Mouse (Mus musculus): Measurements from ENCODE around the gene Cbarp. TPM values are rescaled to one million over a fixed set of nuclear protein-coding genes. Genes with fewer than 3 reads are reported as not detected.

Cbarp gene
- polyA plus RNA-seq, 1 experiment from 2014 or later, result 4.7 TPM

DNA sequence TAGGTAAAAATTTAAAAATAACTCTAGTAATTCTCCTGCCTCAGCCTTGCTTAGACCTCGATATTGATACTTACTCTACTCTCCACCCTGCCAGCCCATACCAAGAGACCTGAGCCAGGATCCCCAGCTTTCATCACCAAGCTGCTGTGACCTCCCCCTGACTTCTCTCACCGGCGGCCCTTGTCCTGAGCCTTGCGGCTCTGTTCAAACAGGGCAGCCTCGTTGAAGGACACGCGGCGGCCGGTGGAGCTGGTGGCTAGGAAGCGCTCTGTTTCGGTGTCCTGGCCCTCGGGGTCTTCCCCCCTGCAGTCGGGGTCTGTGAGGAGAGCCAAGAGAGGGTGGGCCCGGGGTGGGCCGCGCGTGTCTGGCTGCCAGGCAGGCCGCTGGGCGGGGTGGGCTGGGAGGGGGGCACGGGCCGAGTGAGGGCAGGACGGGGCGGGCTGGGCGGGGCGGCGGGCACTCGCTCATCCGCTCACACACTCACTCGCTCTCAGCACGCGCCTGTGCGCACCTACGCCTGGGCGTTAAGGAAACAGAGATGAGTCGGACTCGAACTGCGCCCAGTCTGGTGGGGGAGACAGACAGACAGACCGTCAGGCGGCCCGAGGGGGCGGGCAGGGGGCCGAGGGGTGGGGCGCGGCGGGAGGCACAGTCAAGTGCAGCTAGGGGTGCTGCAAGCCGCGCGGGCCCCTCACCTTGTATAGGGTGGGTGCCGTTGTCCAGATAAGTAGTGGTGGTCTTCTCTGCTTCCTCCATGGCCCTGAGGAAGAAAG, 4.3 kb downstream of the Cbarp start:
- Histone ChIP-seq H3K9me3 (replicated peaks) (0 out of 2 replicates have a peak, but pooled peaks cover 2% of the 10 kb centered on the region), H3K4me3 (peak overlapping the region; percentile 85), H3K27ac (peak overlapping the region; percentile 88; the same call in 1 of the 2 replicates), H3K27me3 (ENCODE audit: low read depth, poor library complexity, severe bottlenecking) (peaks cover 75% of the 10 kb centered on the region), H3K4me1 (peaks cover 61% of the 10 kb centered on the region), H3K36me3 (peaks cover 52% of the 10 kb centered on the region)
- DNase-seq (ENCODE audit: low spot score), result no peak
- WGBS, result 11% methylated on average over 41 of the region's 49 CpGs

DNA sequence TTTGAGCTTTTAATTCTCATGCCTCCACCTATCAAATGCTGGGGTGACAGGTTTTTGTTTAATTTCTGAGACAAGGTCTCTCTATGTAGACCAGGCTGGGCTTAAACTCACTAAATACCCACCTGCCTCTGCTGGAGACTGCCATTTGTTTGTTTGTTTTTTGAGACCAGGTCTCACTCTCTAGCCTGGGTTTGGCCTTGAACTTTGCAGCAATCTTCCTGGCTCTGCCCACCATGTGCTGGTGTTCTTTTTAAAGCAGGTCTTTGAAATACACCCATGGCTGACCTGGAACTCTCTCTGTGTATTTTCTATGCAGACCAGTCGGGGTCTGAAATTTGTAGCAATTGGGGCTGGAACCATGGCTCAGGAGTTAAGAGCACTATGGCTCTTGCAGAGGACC, 5.0 kb downstream of the Cbarp start:
- Histone ChIP-seq H3K4me1 (peaks cover 60% of the 10 kb centered on the region), H3K4me3 (no peak overlapping the region), H3K36me3 (peaks cover 59% of the 10 kb centered on the region), H3K9me3 (replicated peaks) (0 out of 2 replicates have a peak, but pooled peaks cover 2% of the 10 kb centered on the region), H3K27me3 (ENCODE audit: low read depth, poor library complexity, severe bottlenecking) (peaks cover 78% of the 10 kb centered on the region), H3K27ac (no peak overlapping the region)
- 92% methylated on average over 1 of the region's 1 CpGs for WGBS
- DNase-seq (ENCODE audit: low spot score), result no peak

DNA sequence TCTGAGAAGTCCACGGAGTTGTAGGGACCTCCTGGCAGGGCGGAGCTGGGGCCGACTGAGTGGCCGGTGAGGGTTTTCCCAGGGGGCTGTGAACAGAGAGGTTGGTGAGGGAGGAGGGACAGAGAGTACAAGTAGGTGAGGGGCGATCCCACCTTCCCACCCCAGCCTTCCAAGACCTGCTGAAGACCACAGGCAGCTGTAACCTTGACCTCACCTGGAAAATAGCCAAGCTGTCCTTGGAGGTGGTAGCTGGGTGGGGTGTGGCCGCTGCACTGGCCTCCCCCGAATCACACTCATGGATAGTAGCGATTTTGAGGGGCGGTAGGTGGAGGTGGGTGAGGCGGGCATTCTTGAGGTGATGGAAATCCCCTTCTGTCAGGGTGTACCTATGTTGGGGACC, 5.5 kb downstream of the Cbarp start:
- peaks cover 73% of the 10 kb centered on the region for H3K27me3 ChIP-seq (ENCODE audit: low read depth, poor library complexity, severe bottlenecking)
- DNase-seq (ENCODE audit: low spot score), result no peak
- no peak overlapping the region for H3K27ac ChIP-seq
- 84% methylated on average over 10 of the region's 10 CpGs for WGBS
- H3K4me3 ChIP-seq, result no peak overlapping the region
- 0 out of 2 replicates have a peak, but pooled peaks cover 2% of the 10 kb centered on the region for H3K9me3 ChIP-seq (replicated peaks)
- peaks cover 62% of the 10 kb centered on the region for H3K4me1 ChIP-seq
- H3K36me3 ChIP-seq, result peaks cover 64% of the 10 kb centered on the region

DNA sequence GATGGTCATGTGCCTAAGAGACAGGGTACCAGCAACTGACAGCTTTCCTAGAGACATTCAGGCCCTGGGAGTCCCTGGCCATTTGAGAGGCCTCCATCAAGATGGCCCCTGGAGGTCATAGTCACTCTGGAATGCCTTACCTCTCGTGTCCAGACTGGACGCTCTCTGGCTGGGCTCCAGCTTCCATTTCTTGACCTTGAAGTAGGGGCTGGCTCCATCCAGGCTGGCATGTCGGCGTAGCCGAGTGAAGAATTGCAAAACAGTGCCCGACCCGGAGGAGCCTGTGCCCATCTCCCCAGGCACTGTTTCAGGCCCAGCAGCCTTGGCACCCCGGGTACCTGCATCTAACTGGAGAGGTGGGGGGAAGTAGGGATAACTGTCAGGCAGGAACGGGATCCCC, 6.2 kb downstream of the Cbarp start:
- Histone ChIP-seq H3K27me3 (ENCODE audit: low read depth, poor library complexity, severe bottlenecking) (peaks cover 67% of the 10 kb centered on the region), H3K4me1 (peaks cover 57% of the 10 kb centered on the region), H3K9me3 (replicated peaks) (0 out of 2 replicates have a peak, but pooled peaks cover 2% of the 10 kb centered on the region), H3K36me3 (peaks cover 71% of the 10 kb centered on the region), H3K27ac (no peak overlapping the region), H3K4me3 (no peak overlapping the region)
- no peak for DNase-seq (ENCODE audit: low spot score)
- WGBS, result 87% methylated on average over 9 of the region's 9 CpGs

DNA sequence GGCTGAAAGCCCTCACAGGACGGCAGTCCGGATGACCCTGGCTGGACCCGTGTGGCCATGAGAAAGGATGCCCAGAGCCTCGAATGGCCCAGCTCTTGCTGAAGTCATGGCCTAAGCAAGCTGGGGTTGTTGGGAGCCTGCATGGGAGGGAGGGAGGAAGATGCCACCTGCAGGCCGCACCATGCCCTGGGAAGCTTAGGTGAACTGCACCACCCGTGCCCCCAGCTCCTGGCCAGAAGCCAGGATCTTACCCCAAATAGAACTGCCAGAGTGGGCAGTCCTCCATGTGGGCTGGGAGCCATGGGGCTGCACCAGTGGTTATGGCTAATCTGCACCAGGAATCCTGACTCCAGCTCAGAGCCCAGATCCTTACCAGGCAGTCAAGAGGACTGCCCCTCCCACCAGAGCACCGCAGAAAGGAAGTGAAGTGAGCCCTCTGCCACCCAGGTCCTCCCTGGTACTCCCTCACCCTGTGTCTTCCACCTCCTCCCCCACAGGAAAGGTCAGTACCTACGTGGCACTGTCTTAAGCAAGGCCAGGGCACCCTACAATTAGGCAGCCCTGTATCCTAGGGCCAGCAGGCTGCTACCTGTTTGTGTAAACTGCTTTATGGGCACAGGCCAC, 7.3 kb downstream of the Cbarp start:
- Histone ChIP-seq H3K9me3 (replicated peaks) (0 out of 2 replicates have a peak, but pooled peaks cover 2% of the 10 kb centered on the region), H3K27me3 (ENCODE audit: low read depth, poor library complexity, severe bottlenecking) (peaks cover 56% of the 10 kb centered on the region), H3K4me1 (peaks cover 46% of the 10 kb centered on the region), H3K4me3 (no peak overlapping the region), H3K27ac (no peak overlapping the region), H3K36me3 (peaks cover 80% of the 10 kb centered on the region)
- no peak for DNase-seq (ENCODE audit: low spot score)
- 83% methylated on average over 8 of the region's 8 CpGs for WGBS

DNA sequence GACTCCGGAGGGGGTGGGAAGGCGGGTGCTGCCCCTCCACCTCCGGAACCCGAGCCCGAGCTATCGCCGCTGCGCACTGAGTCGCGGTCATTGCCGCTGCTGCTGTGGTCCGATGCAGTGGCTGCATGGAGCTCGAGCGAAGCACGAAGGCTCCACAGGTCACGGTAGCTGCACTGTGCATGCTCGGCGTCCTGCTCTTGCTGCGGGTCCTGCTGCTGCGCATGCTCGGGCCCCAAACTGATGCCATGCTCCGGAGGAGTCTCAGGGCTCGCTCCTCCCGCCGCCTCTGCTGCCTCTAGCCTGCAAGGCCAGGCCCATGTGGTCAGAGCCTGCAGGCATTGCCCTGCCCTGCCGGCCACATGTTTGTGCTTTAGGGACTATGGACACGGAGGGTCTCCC, 8.7 kb downstream of the Cbarp start:
- Histone ChIP-seq H3K4me3 (peak overlapping the region; percentile 35), H3K4me1 (peaks cover 32% of the 10 kb centered on the region), H3K27me3 (ENCODE audit: low read depth, poor library complexity, severe bottlenecking) (peaks cover 42% of the 10 kb centered on the region), H3K9me3 (replicated peaks) (0 out of 2 replicates have a peak, but pooled peaks cover 2% of the 10 kb centered on the region), H3K27ac (peak overlapping the region; percentile 66), H3K36me3 (peaks cover 94% of the 10 kb centered on the region)
- DNase-seq (ENCODE audit: low spot score), result peak; percentile 59
- WGBS, result 37% methylated on average over 27 of the region's 27 CpGs

DNA sequence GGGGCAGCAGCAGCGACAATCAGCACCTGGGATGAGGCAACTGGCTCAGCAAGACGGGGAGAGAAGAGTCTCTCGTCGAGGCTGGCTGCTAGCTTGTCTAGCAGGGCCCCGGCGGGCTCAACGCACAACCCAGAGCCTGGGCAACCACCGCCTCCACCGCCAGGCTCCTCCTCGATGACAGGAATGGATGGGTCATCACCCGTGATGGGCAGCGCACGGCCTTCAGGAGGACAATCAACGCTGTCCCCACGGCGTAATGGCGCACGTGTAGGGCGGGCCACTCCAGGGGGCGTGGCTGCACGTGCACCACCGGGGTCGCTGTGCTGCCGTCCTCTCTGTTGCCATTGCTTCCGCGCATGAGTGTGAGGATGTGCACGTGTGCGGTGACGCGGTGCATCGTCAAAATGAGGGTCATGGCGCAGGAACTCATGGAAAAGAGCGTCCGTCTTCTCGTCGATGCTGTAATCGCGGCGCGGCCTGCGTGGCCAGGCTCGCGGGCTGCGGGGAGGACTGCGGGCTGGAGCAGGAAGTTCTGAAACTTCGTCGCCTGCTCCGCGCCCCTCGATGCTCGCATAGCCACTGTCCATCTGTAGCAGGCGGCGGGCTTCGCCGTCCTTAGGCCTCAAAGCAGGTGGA, 9.2 kb downstream of the Cbarp start:
- peak; percentile 76 for DNase-seq (ENCODE audit: low spot score)
- Histone ChIP-seq H3K4me3 (peak overlapping the region; percentile 35), H3K27ac (peak overlapping the region; percentile 66), H3K36me3 (peaks cover 99% of the 10 kb centered on the region), H3K27me3 (ENCODE audit: low read depth, poor library complexity, severe bottlenecking) (peaks cover 37% of the 10 kb centered on the region), H3K9me3 (replicated peaks) (0 out of 2 replicates have a peak, but pooled peaks cover 2% of the 10 kb centered on the region), H3K4me1 (peaks cover 27% of the 10 kb centered on the region)
- WGBS, result 14% methylated on average over 55 of the region's 55 CpGs

DNA sequence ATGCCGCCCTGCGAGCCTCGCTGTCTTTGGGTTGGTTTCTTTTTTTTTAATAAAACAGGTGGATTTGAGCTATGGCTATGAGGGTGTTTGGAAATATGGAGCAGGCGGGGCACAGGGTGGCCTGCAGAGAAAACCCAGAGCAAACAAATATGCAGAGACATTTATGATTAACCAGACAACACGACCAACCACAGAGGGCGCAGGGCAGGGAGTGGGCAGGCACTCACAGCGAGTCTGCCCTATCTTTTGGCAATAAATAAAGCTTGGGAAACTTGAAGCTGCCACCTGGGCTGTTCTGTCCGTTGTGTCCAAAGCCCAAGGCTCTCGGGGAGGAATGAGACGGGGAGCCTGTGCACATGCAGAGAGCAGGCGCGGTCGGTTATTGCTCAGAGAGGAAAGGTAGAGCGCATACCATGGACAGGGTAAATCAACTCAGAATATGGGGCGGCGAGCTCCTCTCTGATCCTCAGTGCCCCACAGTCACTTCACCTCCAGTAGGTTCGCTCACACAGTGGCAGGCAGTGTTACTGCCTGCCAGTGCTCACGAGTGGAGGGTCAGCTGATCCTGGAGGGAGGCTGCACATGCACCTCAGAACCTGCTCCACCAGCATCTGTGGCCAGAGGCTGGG, 10.1 kb downstream of the Cbarp start:
- H3K36me3 ChIP-seq, result peaks cover 99% of the 10 kb centered on the region
- peaks cover 28% of the 10 kb centered on the region for H3K27me3 ChIP-seq (ENCODE audit: low read depth, poor library complexity, severe bottlenecking)
- H3K27ac ChIP-seq, result no peak overlapping the region

DNA sequence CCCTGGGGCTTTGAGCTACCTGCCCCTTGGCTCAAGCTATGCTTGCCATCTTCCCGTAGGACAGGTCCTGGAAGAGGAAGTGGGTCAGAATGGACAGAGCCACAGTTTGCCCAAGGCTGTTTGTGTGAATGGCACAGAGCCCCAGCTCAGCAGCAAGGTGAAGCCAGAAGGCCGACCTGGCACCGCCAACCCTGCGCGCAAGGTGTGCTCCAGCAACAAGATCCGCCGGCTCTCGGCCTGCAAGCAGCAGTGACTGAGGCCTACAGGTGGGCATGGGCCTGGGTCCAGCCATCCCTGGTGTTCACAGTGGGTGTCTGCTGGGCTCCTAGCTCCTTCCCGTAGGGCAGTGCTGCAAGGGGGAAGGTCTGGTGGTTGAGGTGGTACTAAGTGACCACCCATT, 10.8 kb downstream of the Cbarp start:
- H3K27ac ChIP-seq, result no peak overlapping the region
- peaks cover 21% of the 10 kb centered on the region for H3K27me3 ChIP-seq (ENCODE audit: low read depth, poor library complexity, severe bottlenecking)
- DNase-seq (ENCODE audit: low spot score), result no peak
- H3K36me3 ChIP-seq, result peaks cover 100% of the 10 kb centered on the region
- peaks cover 23% of the 10 kb centered on the region for H3K4me1 ChIP-seq
- H3K9me3 ChIP-seq (replicated peaks), result no peaks in the 10 kb centered on the region
- 0 out of 2 replicates have a peak overlapping the region, but pooled peaks have one; percentile 4 for H3K4me3 ChIP-seq
- 96% methylated on average over 9 of the region's 9 CpGs for WGBS

More for the DNA sequence above, 10.1 kb downstream of the Cbarp start:
- no peak for DNase-seq (ENCODE audit: low spot score)
- H3K4me3 ChIP-seq, result peak overlapping the region; percentile 35
- H3K4me1 ChIP-seq, result peaks cover 23% of the 10 kb centered on the region
- H3K9me3 ChIP-seq (replicated peaks), result no peaks in the 10 kb centered on the region
- 87% methylated on average over 18 of the region's 18 CpGs for WGBS

DNA sequence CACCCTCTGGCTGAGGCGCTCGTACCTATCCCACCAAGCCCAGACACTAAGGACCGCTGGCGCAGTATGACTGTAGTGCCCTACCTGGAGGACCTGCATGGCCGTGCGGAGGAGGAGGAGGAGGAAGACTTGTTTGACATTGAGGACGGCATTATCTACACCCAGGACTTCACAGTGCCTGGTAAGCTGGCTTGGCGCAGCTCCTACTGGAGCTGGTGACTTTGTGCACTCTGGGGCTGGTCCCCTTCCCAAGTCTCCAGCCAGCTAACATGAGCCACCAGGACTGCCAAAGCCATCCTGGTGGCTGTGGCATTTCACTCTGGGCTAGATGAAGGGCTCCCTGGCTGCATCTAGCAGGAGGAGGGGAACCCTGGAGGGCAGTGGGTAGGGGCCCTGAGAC, 12.7 kb downstream of the Cbarp start:
- peaks cover 30% of the 10 kb centered on the region for H3K4me1 ChIP-seq
- WGBS, result 93% methylated on average over 8 of the region's 8 CpGs
- no peak for DNase-seq (ENCODE audit: low spot score)
- no peak overlapping the region for H3K4me3 ChIP-seq
- H3K27me3 ChIP-seq (ENCODE audit: low read depth, poor library complexity, severe bottlenecking), result peaks cover 9% of the 10 kb centered on the region; the same call in 1 of the 2 replicates
- no peaks in the 10 kb centered on the region for H3K9me3 ChIP-seq (replicated peaks)
- no peak overlapping the region for H3K27ac ChIP-seq
- peaks cover 100% of the 10 kb centered on the region for H3K36me3 ChIP-seq

DNA sequence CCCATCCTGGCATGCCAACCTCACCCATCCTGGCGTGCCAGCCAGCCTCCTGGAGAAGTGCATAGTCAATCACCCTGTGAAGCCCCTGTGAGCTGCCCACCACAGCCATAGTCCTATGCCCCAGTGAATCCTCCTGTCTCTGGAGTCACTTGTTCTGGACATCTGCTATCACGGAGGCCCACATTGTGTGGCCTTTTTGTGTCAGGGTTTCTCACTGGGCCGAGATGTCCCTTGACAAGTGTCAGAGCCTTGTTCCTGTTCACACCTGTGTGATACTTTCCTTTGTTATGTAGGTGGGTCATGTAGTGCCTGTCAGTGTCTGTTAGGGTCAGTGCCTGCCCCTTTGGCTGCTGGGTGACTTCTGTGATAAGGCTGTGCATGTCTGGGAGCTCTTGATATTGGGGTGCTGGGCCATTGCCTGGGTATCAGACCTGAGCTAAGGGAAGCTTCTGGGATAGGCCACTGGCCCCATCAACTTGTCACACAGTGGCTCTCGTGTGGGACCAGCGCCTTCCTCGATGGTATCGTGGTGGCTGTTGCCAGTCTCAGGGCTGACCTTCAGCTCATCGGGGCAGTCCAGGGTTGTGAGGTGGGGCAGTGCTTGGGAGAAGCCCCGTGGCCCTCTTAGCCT, 16.6 kb downstream of the Cbarp start:
- peaks cover 100% of the 10 kb centered on the region for H3K36me3 ChIP-seq
- H3K4me3 ChIP-seq, result no peak overlapping the region; the same call in 1 of the 2 replicates
- no peak overlapping the region for H3K27ac ChIP-seq
- no peak for DNase-seq (ENCODE audit: low spot score)
- no peaks in the 10 kb centered on the region for H3K27me3 ChIP-seq (ENCODE audit: low read depth, poor library complexity, severe bottlenecking)
- WGBS, result 85% methylated on average over 9 of the region's 9 CpGs
- peaks cover 14% of the 10 kb centered on the region for H3K4me1 ChIP-seq
- no peaks in the 10 kb centered on the region for H3K9me3 ChIP-seq (replicated peaks)

DNA sequence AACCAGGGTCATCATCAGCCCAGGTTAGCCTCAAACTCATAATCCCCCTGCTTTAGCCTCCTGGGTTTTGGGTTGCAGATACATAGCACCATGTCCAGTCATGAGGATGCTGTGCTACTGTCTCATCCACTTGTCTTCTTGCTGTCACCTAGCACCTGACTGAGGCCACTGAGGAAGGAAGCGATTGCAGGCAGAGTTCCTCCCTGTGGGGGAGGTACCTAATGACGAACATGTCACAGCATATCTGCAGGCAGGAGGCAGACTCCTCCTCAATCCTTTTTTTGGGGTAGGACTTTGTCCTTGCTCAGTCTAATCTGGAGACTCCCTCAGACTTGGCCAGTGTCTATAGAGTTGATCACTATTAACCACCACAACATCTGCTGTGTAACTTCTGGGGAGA, 19.0 kb downstream of the Cbarp start:
- Histone ChIP-seq H3K9me3 (replicated peaks) (no peaks in the 10 kb centered on the region), H3K27me3 (ENCODE audit: low read depth, poor library complexity, severe bottlenecking) (no peaks in the 10 kb centered on the region), H3K4me1 (peaks cover 38% of the 10 kb centered on the region), H3K36me3 (peaks cover 97% of the 10 kb centered on the region), H3K27ac (no peak overlapping the region), H3K4me3 (no peak overlapping the region)
- WGBS, result 86% methylated on average over 2 of the region's 2 CpGs
- no peak for DNase-seq (ENCODE audit: low spot score)

Data from limb, embryonic 10.5 days (tissue).